Mouse (Mus musculus) lung, postnatal 4 days (tissue): ENCODE data around the gene Ptprq.

ENCODE experiments used
- DNase-seq, 2 experiments: peaks; one replicate each; pipeline ENCODE4 v3.0.0; 2021

The Ptprq gene

DNA sequence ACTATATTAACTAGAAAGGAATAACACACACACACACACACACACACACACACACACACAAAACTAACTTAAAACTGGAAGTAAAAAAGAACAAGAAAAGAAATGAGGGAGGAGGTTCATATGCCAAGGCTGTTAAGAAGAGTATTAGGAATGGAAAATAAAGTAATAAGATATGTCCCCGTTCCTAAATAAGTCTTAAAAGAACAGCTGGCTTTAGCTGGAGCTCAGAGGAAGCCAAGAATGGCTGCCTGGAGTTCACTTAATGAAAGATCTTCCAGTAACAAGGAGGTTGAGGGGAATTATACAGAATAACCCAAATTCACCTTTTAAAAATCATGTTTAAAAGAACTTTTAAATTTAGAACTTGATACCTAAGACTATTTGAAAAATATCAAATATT, 93.2 kb downstream of the Ptprq start:
- no peak for DNase-seq

DNA sequence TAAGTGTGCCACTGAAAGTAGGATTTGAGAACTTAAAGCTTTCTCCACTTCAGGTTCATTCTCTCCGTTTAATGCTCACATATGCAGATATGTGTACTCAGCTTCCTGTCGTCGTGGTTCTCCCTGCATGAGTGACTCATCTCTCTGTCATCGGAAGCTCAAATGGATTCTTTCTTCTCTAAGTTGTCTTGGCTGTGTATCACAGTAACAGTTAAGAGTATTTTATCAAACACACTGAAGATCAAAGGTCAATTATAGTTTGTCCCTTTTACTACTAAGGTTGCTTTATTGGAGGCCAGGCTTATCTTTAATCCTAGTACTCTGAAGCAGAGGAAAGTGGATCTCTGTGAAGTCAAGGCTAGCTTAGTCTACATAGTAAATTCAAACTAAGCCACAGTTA, 95.6 kb downstream of the Ptprq start:
- DNase-seq, result no peak

DNA sequence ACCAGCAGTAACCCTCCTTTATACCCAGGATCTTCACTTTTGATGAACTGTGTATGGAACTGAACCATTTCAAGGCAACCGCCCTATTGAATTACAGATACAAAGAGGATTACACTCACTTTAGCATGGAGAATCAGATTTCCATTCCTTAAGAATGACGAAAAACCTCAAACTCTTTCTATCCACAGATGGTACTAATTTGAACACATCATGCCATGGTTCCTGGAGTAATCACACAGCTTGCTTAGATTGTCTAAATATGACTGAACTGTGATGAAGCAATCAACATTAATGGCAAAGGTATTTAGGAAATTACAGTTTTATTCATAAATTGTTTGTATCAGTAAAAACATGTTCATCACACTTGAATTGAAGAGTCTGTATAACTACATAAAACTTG, 104.4 kb downstream of the Ptprq start:
- no peak for DNase-seq

DNA sequence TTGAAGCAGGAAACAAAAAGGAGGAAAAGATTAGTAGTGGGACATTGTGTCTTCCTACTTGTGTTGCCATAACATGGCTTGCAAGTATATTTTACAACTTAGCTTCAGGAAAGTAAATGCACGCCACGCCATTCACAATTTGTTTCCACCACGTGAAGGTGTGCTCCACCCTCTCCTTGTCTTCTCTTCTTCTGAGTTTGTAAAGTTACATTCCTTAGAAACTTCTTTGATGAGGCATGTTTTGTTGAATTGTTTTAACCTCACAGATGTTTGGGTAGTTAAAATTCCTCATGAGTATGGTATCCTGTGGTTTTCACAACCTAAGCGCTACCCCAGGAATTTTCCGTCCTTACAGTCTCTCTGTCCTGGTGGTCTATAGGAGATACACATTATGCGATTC, 118.5 kb downstream of the Ptprq start:
- no peak for DNase-seq

DNA sequence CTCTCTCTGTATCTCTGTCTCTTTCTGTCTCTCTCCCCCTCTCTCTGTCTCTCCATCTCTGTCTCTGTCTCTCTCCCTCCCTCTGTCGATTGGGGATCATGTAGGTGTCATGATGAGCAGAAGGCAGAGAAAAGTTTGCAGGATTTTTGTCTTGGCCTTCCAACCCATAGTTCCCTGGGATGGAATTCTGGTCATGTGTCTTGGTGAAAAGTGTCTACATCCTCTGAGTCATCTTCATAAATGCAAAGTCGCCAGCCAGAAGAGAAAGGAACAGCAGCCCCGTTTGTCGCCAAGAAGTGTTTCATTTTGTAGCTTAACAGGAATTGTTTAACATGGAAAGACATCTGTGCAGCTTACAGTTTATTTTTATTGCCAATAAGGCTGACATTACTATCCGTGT, 136.5 kb downstream of the Ptprq start:
- DNase-seq, result no peak

DNA sequence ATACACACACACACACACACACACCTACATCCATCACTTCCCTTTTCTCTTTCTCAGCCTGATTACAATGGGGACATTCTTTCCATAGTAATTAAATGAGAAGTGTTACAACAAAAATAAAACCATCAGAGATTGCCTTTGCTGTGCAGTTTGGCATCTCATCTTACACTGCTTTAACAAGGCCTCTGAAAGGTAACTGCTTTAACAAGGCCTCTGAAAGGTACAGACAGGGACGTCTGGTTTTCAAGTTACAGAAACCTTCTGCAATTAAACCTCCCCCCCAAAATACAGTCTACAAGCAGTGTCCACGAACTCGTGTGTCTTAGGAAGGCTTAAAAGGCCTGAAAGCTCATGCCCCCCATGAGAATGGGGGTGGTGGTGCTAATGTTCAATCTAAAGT, 150.8 kb downstream of the Ptprq start:
- no peak for DNase-seq

DNA sequence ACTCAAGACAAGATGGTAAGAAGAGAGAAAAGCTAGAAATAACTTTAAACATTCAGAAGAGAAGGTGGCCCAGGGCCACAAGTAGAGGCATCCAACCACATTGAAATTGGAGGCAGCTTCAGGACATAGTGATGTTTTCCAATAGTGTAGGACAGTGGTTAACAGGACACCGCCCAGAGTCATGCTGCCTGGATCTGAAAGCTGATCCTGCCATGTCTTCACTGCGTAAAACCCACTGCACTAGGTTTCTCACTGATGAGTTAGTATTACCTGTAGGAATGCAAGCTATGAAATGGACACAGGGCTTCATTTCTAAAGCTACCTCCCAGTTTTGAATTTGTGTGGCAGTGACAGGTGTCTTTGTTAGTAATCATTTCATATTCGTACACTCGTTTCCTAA, 151.6 kb downstream of the Ptprq start:
- no peak for DNase-seq

DNA sequence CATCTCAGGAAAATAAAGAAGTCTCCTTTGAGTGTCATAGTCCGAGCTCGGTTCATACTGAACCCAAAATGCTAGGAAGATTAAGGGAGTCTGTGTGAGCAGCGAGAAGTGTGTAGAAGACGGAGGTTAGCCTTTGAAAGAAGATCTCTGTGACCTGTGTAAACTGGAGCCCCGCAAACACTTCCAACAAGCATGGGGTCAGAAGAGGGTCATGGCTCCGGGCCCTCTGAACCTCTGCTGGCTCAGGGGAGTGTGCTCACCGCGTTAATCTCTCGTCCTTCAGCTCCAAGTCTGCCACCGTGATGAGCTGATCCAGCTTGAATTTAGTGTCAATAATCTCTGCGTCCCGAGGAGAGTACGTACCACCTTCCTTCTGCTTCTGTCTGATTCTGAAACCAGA, 157.0 kb downstream of the Ptprq start:
- no peak for DNase-seq

DNA sequence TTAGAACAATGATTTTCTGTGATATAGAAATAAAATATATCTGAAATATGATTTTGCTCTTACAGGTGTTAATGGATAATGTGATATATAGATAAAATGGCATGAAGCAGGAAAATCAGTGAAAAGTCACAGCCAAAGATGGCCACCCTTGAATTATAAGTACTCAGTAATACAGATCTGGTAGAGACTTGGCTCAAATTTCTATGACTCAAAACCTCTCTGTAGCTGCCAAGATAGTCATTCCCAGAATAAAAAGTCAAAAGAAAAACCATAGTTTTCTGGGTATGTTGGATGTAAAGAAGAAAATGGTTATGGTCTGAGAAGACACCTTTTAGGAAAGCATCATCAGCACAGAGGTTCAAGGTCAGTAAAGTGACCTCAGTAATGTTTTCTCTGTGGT, 159.0 kb downstream of the Ptprq start:
- no peak for DNase-seq

DNA sequence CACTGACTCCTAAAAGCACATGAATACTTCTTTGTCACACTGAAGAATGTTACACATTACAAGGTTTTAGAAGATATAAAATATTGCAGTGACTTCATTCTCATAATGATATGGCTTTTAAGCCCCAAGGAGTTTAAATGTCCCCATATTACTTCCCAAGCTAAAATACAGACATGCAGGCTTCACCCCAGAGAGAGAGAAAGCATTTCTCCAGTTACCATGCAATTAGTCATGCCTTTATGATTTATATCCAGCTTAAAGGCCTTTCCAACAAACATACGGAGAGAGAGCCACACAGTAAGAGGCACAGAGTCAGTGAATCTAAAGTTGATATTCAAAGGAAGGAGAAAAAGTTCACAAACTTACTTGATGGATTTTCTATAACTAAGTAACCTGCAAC, 176.8 kb downstream of the Ptprq start:
- no peak for DNase-seq

DNA sequence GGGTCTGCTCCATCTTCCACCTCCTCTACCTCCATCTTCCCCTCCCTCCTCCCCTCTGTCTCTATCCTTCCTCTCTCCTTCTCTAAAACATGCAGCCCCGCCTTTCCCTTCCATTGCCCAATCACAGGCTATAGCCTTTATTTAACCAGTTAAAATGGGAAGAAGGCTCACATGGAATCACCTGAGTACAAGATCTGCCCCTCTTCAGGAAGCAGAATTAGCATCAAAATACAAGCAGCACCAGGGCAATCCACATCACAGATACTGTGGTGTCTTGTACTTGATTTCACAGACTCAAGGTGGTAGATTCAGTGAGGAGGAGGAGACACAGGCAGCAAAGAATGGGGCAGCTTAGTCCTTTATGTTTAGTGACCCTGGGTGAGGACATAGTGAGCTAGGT, 191.1 kb downstream of the Ptprq start:
- DNase-seq, result no peak

DNA sequence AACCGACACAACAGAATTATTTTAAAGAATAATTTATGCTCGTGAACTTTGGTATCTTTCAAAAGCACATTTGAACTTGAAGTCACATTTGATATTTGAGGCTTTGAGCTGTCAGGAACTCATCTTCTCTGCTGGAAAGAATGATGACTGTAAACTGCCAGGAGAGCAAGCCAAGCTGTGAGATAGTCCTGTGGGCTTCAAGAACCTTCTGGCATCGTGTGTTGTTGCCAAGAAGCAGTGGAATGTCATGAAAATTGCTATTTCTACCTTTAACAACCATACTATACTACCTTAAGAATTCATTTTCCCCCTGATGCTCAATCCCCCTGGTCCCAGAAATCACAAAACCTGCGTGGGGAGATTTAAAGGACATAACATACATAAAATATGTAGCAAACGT, 200.6 kb downstream of the Ptprq start:
- no peak for DNase-seq

DNA sequence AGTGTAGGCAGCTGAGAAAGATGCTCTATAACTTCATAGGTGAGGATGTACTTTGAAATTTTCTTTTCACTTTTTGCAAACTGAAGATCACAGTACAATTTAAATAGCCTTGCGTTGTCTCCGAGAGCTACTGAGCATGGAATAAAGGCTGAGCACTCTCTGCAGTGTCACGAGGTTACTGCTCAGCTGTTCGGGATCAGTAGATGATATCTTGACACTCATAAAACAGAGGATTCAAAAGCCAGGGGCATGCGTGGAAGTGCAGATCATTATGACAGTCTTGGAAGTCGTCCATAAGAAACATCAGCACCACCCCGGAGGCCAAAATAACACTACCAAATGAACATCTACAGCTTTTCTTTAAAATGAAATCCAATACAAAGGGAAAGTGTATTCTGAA, 203.2 kb downstream of the Ptprq start:
- no peak for DNase-seq

DNA sequence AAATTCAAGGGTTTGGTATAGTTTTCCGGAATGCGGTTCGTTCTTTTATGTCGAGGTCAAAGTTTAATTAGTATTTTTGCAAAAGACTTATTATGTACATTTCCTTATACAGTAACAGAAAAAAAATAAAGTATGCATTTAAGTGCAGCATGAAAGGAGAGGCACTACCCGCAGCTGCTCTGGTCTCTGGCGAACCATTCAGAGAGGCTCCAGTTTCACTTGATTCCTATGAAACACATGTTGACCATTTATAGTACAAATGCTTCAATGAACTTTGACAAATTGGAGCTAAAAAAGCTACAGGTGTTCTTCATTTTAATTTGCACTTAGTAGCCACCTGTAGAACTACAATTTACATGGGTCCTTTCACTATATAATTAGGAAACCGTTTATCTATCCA, 205.1 kb downstream of the Ptprq start:
- DNase-seq, result no peak

DNA sequence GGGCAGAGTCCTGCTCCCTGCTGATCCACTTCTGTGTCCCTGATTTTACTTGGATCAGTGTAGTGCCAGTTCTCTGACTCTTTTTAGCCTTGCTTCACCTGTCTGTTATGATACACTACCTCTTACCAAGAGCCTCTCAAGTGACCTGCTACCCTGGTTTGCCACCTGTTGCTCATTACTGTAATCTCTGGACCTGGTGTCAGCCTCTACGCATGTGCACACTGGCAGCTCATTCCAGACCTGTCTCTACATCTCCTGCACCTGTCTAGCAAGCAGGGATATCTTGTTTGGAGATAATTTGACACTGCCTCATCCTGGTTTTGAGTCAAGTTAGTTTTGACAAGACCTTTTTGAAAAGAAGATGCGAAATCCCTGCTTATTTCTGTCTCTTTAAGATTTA, 213.5 kb downstream of the Ptprq start:
- no peak for DNase-seq

DNA sequence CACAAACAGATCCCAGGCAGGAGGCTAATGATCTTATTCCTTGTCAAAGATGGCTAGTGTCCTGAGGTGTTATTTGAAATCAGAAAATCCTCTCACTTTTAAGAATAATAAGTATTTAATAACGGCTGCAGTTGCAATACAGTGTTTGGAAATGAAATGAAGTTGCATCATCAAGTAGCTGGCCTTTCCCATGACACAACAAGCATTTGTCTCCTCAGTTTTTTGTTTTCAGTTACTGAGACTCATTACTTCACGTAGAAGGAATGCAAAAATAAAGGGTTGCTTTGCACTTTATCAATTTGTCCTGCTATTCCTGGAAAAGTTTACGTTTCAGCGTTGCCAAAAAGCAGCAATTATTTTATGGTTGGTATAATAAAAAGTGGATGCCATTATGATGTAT, 216.4 kb downstream of the Ptprq start:
- no peak for DNase-seq

DNA sequence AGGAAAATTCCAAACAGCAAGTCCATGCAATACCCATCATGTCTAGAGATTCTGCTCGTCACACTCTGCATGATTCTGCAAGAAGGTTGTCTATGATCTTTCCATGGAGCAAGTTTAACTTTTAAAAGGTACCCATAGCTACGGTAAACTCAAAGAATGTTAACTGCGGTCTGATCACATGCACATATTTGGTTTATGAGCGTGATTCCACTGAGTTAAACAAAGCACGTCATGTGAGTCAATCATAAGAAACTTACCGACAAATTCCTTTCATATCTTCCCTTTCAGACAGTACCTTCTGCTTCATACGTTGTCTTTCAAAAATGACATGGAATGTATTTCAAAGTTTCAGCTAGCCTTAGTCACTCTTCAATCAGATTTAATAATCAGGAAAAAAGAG, 217.7 kb downstream of the Ptprq start:
- no peak for DNase-seq

DNA sequence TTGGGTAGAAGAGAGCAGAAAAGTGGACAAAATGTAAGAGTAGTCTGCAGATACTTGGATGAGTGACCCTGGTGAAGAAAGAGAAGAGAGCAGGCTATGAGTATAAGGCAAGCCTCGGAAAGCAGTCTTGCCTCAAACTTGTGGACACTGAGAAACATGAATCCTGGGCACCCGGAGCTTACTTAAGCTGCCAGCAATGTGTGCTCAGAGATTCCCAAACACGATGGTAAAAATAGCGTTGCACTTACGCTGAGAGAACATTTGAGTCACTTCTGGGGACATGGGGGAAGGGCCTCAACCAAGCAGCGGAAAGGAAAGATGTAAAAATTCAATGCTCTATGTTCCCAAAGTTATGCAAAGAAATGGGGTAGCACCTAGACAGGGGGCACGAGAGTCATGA, 220.2 kb downstream of the Ptprq start:
- DNase-seq, result no peak

DNA sequence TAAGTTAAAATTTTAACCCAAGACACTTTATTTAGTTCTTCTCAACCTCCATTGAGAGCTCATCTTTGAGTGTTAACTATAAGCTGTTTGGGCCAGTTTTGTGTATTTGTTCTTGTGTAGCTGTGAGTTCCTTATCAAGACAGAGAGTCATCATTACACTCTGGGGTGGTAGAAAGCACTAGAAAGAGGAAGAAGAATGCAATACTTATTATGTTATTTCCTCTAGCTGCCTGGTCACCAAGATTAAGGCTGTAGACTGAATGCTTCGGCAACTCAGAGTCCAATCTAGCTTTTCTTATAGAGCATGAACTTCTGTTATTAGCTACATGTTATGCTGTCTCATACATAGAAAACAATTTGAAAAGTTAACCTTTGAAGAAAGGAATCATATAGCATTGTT, 223.4 kb downstream of the Ptprq start:
- DNase-seq, result no peak

DNA sequence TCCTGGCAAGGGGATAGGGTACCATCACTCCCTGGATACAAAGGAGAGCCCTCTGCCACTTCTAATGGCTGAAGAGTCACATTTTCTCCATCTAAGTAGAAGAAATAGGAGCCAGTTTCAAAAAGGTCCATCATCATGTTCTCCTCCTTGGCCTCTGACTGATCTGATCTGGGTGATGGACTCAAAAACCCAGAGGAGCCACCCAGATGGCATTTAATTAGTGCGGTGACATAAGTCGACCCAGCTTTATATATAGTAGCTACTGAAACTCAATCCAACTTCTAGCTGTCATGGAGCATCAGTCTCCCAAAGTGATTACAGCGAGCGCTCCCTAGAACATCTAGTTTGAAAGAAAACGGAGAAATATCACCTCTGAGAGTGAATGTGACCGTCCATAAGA, 225.3 kb downstream of the Ptprq start, which contains the start of gene Myf6:
Gene Myf6 (minus strand): TSS at position 170 of the 400 bp plus-strand sequence.
- no peak for DNase-seq

DNA sequence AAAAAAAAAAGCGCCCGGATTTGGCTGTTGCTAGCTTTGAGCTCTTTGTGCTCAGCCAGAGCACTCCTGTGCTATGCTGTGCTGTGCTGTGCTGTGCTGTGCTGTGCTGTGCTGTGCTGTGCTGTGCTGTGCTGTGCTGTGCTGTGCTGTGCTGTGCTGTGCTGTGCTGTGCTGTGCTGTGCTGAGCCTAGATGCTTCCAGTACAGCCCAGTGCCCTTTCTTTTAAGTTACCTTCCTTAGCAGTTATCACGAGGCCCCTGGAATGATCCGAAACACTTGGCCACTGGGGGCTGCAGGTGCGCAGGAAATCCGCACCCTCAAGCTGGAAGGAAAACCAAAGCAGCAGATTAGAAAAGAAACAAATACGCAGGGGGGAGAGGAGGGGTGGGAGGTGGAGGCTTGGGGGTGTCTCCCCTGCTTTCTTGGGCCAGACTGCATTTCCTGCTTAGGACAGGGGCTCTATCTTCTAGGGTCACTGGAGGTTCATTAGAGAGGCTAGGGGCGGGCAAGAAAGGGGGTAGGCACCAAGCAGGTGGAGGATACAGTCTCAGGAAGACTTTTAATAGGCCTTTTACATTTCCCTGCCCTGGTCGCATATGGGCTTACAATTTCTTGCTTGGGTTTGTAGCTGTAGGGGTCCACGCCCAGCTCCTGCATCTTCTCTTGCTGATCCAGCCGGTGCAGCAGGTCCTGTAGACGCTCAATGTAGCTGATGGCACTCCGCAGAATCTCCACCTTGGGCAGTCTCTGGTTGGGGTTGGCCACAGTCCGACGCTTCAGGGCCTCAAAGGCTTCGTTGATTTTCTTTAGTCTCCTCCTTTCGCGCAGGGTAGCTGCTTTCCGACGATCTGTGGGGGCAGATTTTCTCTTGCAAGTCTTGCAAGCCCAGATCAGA, 226.0 kb downstream of the Ptprq start:
- DNase-seq, result no peak

DNA sequence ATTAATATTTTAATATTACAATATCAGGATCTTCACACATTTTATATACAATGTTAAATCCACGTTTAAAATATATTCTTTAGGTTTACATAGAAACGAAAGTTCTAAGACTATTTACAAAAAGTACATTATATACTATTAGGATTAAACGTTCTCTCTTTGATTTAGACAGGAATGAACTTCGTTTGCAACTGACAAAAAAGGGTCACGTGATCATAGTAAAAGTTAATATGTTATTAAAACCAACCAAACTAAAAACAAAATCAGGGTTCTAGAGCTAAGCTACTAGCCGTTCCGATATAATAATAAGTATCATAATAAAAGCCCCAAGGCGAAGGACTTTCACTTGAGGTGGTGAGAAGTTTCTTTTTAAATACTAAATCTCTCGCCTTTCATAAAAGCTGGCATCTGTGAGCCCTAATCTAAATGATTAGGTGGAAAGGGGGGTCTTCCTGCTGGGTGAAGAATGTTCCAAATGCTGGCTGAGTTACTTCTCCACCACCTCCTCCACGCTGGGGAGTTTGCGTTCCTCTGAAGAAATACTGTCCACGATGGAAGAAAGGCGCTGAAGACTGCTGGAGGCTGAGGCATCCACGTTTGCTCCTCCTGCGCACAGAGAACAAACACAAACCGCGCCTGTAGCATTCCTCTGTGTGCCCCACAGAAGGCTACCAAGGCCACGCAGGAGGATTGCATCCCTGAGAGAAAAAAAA, 226.8 kb downstream of the Ptprq start:
- DNase-seq, result no peak

DNA sequence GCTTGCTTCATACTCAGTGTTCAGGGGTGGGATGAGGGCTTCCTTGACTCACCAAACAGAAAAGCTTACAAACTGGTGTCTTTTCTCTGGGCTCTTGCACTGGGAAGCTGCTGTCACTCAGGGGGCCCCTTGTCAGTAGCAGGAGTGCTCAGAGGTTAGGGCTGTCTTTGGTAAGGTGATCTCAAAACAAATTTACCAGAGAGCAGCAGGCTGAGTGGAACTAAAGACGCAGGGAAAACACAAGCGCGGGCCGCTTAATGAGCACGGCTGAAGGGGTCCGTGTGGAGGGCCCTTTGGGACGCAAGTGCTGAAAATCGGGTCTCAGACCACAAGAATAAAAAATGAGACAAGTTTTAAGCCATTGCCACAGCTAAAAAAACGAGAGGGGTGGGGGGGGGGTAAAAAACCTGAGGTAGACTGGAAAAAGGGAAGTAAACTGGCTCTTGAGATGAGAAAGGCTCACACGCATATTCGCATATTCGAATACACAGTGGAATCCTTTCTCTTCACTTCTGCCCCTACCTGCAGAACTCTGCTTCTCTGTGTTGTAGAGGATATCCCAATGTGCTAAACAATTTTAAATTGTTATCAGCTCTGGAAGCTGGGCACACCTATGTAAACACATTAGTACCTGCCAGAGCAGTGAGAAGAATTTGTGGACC, 231.1 kb downstream of the Ptprq start:
- no peak for DNase-seq

DNA sequence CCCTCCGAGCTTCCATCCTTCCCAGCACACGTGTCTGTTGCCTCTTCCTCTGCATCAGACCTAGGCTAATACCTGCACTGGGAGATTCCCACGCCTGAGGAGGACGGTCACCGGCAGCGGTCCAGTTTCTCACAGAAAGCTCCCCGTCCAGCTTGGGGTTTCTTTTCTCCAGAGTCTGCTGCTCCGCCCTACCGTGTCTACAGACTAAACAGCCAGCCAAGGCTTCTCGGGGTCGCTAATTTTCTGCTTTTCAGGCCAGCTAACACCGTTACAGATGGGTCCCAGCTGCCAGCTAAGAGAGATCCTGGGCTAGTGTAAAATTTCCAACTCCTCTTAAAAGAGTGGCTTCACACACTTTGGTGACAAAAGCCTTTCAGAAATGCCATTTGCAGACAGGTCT, 233.1 kb downstream of the Ptprq start:
- no peak for DNase-seq
